Mouse (Mus musculus): ENCODE results near the gene Bcas1.

DNA sequence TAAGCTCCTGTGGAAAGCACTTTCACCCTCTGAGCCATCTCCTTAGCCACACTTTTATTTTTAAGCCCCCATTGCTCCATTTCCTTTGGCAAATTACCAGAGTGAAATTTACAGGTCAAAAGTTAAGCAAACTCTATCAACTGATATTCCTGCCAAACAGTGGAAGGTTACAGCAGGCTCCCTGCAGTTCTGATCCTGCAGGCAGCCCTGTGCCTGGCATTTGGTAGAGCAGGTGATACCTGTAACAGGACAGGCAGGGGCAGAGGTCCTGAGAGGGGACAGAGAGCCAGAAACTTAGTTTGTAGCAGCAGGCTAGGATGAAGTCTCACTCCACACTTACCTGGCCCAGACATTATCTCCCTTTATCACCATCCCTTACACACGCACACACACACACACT, 35.7 kb downstream of the Bcas1 start:
- TF ChIP-seq POLR2A (IDR thresholded peaks at IDR 0.05; ENCODE audit: low read depth, low read length) (no peak), CTCF (IDR thresholded peaks at IDR 0.05; ENCODE audit: extremely low read depth, insufficient read depth, insufficient read length, insufficient replicate concordance) (no peak)
